Mouse (Mus musculus) bone marrow macrophage, adult 2 months (primary cell): ENCODE results near the gene Hspa1a.

Experiments used
- CTCF ChIP-seq: IDR thresholded peaks from 2 replicates; pipeline ENCODE4 v1.5.1; 2012; ENCODE audit warnings: low read depth, mild to moderate bottlenecking, low read length, moderate library complexity
- POLR2A ChIP-seq: IDR thresholded peaks from 2 replicates; pipeline ENCODE4 v1.6.1; 2012; ENCODE audit warnings: mild to moderate bottlenecking, low read depth, low read length, borderline replicate concordance

GRCm38 (mm10) chr17:34946486-34947140, 25.3 kb downstream of the Hspa1a start:
- TF ChIP-seq POLR2A (no peak), CTCF (no peak)
